Mouse (Mus musculus) cerebellum, adult 2 months (tissue): Measurements from ENCODE around the gene Dnajc4. TPM values are rescaled to one million over a fixed set of nuclear protein-coding genes. Genes with fewer than 3 reads are reported as not detected.

Experiments
- DNase-seq, 2 experiments: peaks; one replicate each; pipeline ENCODE4 v3.0.0; 2021
- H3K27ac ChIP-seq: fragments of 200-500 bp; 2 replicates; pipeline ENCODE4 v1.5.1; 2012; ENCODE audit warnings: low read length, control low read depth, inconsistent platforms; ENCODE audit not compliant: insufficient read depth
- H3K27me3 ChIP-seq: fragments of 200-500 bp; 2 replicates; pipeline ENCODE4 v1.6.1; 2012; ENCODE audit warnings: inconsistent platforms, mild to moderate bottlenecking, low read length, moderate library complexity; ENCODE audit not compliant: control insufficient read depth, insufficient read depth
- H3K4me1 ChIP-seq: fragments of 200-500 bp; 2 replicates; pipeline ENCODE4 v1.6.1; 2011; ENCODE audit warnings: low read length; ENCODE audit not compliant: control insufficient read depth, insufficient read depth
- H3K4me3 ChIP-seq: fragments of 200-500 bp; replicated peaks from 2 replicates; pipeline ENCODE3; 2011; ENCODE audit warnings: mild to moderate bottlenecking, low read depth, low read length, control low read depth; ENCODE audit not compliant: insufficient read depth
- CTCF ChIP-seq: fragments of 200-500 bp; IDR thresholded peaks from 2 replicates; pipeline ENCODE4 v1.5.1; 2011; ENCODE audit warnings: low read depth, mild to moderate bottlenecking, control low read depth, low read length, moderate library complexity, borderline replicate concordance; ENCODE audit not compliant: insufficient read depth
- POLR2A ChIP-seq: fragments of 200-500 bp; IDR thresholded peaks from 2 replicates; pipeline ENCODE4 v1.6.1; 2011; ENCODE audit warnings: low read length, control low read depth, borderline replicate concordance; ENCODE audit not compliant: insufficient read depth
- WGBS: fragments of 180-500 bp; shearing (Covaris S2); methylation state at CpG from one replicate; pipeline ENCODE4 v1.1.7; 2018; 5-methylcytosine and 5-hydroxymethylcytosine counted together
- polyA plus RNA-seq: library from polyadenylated mRNA; depleted of rRNA; stranded (reverse); fragments of >200 nt; gene quantifications from 2 replicates; pipeline ENCODE4 v1.2.3, GENCODE M21; 2012; rRNA removed

The Dnajc4 gene
- polyA plus RNA-seq, 1 experiment = 66.4 TPM

- Histone ChIP-seq H3K4me1 (peaks cover 29% of the 10 kb centered on the region), H3K27ac (peak within 1 kb of the TSS; percentile 71), H3K27me3 (no peaks in the 10 kb centered on the region), H3K4me3 (peak within 1 kb of the TSS; percentile 83)
- WGBS = under 1% methylated on average over 83 of the region's 83 CpGs
- TF ChIP-seq POLR2A = peak; percentile 71; the same call in 1 of the 2 replicates
- no peak for TF ChIP-seq CTCF
- DNase-seq = peak; percentile 90 to 97
Measured at GRCm38 (mm10) chr19:6941372-6942248, 50.8 kb downstream of the Dnajc4 start, which contains the start of gene Bad. Gene Bad (plus strand): TSS chr19:6941861.

GRCm38 (mm10) chr19:6940396-6941351 is 51.7 kb downstream of the Dnajc4 start:
- WGBS = 15% methylated on average over 29 of the region's 29 CpGs
- Histone ChIP-seq H3K27me3 (no peaks in the 10 kb centered on the region), H3K4me1 (peaks cover 29% of the 10 kb centered on the region), H3K4me3 (peak overlapping the region; percentile 83), H3K27ac (peak overlapping the region; percentile 71)
- no peak for TF ChIP-seq POLR2A
- TF ChIP-seq CTCF = no peak
- peak; percentile 45 to 52 for DNase-seq

- H3K4me1 ChIP-seq = peaks cover 32% of the 10 kb centered on the region
- WGBS = 50% methylated on average over 20 of the region's 20 CpGs
- peak in 1 of 2 experiments; percentile 49 for DNase-seq
- peak overlapping the region; percentile 8 for H3K4me3 ChIP-seq
- no peak for TF ChIP-seq CTCF
- no peak for TF ChIP-seq POLR2A
- H3K27me3 ChIP-seq = no peaks in the 10 kb centered on the region
- peak overlapping the region; percentile 13; the same call in 1 of the 2 replicates for H3K27ac ChIP-seq
Measured at GRCm38 (mm10) chr19:6939106-6940002, 53.0 kb downstream of the Dnajc4 start.

Other genes starting within 250 kb of the Dnajc4 start
- gene Rps6ka4, start 151.9 kb downstream of the Dnajc4 start, polyA plus RNA-seq = 26.3 and 28.7 TPM in 2 replicates
- 1.7 and 2.1 TPM in 2 replicates for gene Ccdc88b, start 134.4 kb downstream of the Dnajc4 start, polyA plus RNA-seq
- 122 and 124 TPM in 2 replicates for gene Trmt112, start 82.9 kb downstream of the Dnajc4 start, polyA plus RNA-seq
- 500 and 537 TPM in 2 replicates for gene Prdx5, start 82.5 kb downstream of the Dnajc4 start, polyA plus RNA-seq
- 95.3 and 103 TPM in 2 replicates for gene Esrra, start 70.8 kb downstream of the Dnajc4 start, polyA plus RNA-seq
- 2.8 and 3.2 TPM in 2 replicates for gene Catsperz, start 67.2 kb downstream of the Dnajc4 start, polyA plus RNA-seq
- gene Kcnk4, start 58.1 kb downstream of the Dnajc4 start, polyA plus RNA-seq = 5.8 and 5.9 TPM in 2 replicates
- 71.6 and 73.8 TPM in 2 replicates for gene Bad, start 50.7 kb downstream of the Dnajc4 start, polyA plus RNA-seq
- 125 and 127 TPM in 2 replicates for gene Gpr137, start 50.1 kb downstream of the Dnajc4 start, polyA plus RNA-seq
- gene Ppp1r14b, start 17.6 kb downstream of the Dnajc4 start, polyA plus RNA-seq = 50.1 and 51.7 TPM in 2 replicates
- gene Plcb3, start 16.1 kb downstream of the Dnajc4 start, polyA plus RNA-seq = 53.2 and 57.6 TPM in 2 replicates
- gene Fkbp2, start 12.1 kb downstream of the Dnajc4 start, polyA plus RNA-seq = 214 and 257 TPM in 2 replicates
- 90.4 and 100.0 TPM in 2 replicates for gene Vegfb, start 4.9 kb downstream of the Dnajc4 start, polyA plus RNA-seq
- 40.4 and 43.5 TPM in 2 replicates for gene Nudt22, start 3.5 kb upstream of the Dnajc4 start, polyA plus RNA-seq
- gene Trpt1, start 3.6 kb upstream of the Dnajc4 start, polyA plus RNA-seq = 29.6 and 31.3 TPM in 2 replicates
- 2.2 and 2.3 TPM in 2 replicates for gene Fermt3, start 26.9 kb upstream of the Dnajc4 start, polyA plus RNA-seq
- gene Stip1, start 47.4 kb upstream of the Dnajc4 start, polyA plus RNA-seq = 215 and 217 TPM in 2 replicates
- 30.8 and 33.8 TPM in 2 replicates for gene Macrod1, start 64.2 kb upstream of the Dnajc4 start, polyA plus RNA-seq
- gene Flrt1, start 113.2 kb upstream of the Dnajc4 start, polyA plus RNA-seq = 5.4 and 6.2 TPM in 2 replicates
- 234 and 248 TPM in 2 replicates for gene Otub1, start 213.7 kb upstream of the Dnajc4 start, polyA plus RNA-seq
- 1,171 and 1,228 TPM in 2 replicates for gene Cox8a, start 225.0 kb upstream of the Dnajc4 start, polyA plus RNA-seq
- 44.8 and 46.2 TPM in 2 replicates for gene Naa40, start 248.6 kb upstream of the Dnajc4 start, polyA plus RNA-seq